Mouse (Mus musculus): Measurements from ENCODE around the gene Lamp5. TPM values are rescaled to one million over a fixed set of nuclear protein-coding genes. Genes with fewer than 3 reads are reported as not detected.

Lamp5 gene
- 5.1 and 5.3 TPM in 2 replicates for polyA plus RNA-seq (2014; fragmentation: Nextera tagmentation; extraction: Ambion mirVana)

DNA sequence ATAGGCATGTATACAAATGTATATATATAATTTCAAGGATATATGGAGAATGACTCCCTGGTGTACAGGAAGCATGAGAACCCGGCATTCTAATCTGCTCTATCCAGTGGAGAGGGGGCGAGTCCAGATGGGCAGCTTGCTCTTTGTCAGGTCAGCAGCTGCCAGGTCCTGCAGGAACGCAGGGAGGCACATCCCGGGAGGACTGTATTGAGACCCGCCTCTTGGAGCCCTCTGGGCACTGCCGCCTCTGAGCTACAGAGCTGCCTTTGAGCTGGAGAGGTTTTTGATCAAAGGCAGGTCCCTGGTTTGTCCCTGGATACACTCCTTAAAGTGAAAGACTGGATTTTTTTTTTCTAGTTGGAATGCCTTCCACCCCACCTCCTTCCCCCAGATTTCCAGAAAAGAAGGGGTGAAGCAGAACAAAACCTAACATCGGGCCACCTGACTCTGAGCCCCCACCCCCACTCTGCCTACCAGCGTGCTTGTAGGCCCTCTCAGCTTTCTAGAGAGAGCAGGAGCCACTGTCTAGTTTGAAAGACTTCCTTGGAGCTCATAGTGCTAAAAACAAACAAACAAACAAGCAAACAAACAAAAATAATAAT, at the start of gene Lamp5:
TSS of gene Lamp5 (plus strand) at position 552 of the 602 bp plus-strand sequence.
- peak within 1 kb of the TSS; percentile 21; the same call in 1 of the 2 replicates for H3K9ac ChIP-seq (ENCODE audit: low read length)
- no peaks in the 10 kb centered on the region for H3K9me3 ChIP-seq (ENCODE audit: control insufficient read depth, low read length)
- H3K27me3 ChIP-seq (ENCODE audit: control insufficient read depth, insufficient read depth, low read length) = no peaks in the 10 kb centered on the region
- WGBS = 1% methylated on average over 8 of the region's 8 CpGs
- H3K27ac ChIP-seq (ENCODE audit: low read depth, low read length) = no peak within 1 kb of the TSS
- peak within 1 kb of the TSS; percentile 13 for H3K4me3 ChIP-seq (ENCODE audit: low read depth, low read length)
- no peaks in the 10 kb centered on the region for H3K36me3 ChIP-seq (ENCODE audit: control insufficient read depth, insufficient read depth, low read length)
- peak within 1 kb of the TSS; percentile 46 for H3K4me2 ChIP-seq
- ATAC-seq (ENCODE audit: low FRiP score) (peak; percentile 82), DNase-seq (ENCODE audit: low spot score, missing footprints) (peak; percentile 89)
- peaks cover 3% of the 10 kb centered on the region; the same call in 1 of the 2 replicates for H3K4me1 ChIP-seq (ENCODE audit: control insufficient read depth, insufficient read depth, low read length)

DNA sequence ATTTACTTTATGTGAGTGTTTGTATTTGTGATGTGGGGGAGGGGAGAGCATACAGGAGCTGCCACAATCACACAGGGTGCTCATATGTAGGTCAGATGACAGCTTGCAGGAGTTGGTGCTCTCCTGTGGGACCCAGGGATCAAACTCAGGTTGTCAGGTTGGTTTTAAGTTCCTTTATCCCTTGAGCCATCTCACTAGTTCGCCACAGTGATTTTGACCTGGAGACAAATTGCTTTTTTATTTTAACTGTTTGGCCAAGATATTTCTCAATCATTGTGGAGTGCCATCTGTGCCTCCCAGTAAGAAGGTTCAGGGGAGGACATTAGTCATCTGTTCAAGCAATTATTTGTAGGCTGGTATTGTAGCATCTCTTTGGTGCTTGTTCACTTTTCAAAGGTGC, 48.2 kb upstream of the Lamp5 start:
- Histone ChIP-seq H3K27ac (ENCODE audit: low read depth, low read length) (no peak overlapping the region), H3K27me3 (ENCODE audit: control insufficient read depth, insufficient read depth, low read length) (no peaks in the 10 kb centered on the region), H3K4me3 (ENCODE audit: low read depth, low read length) (no peak overlapping the region), H3K36me3 (ENCODE audit: control insufficient read depth, insufficient read depth, low read length) (no peaks in the 10 kb centered on the region), H3K9me3 (ENCODE audit: control insufficient read depth, low read length) (no peaks in the 10 kb centered on the region), H3K4me2 (no peak overlapping the region), H3K9ac (ENCODE audit: low read length) (no peak overlapping the region), H3K4me1 (ENCODE audit: control insufficient read depth, insufficient read depth, low read length) (no peaks in the 10 kb centered on the region)
- no peak for DNase-seq (ENCODE audit: low spot score, missing footprints)
- 88% methylated on average over 1 of the region's 1 CpGs for WGBS
- ATAC-seq (ENCODE audit: low FRiP score) = no peak

DNA sequence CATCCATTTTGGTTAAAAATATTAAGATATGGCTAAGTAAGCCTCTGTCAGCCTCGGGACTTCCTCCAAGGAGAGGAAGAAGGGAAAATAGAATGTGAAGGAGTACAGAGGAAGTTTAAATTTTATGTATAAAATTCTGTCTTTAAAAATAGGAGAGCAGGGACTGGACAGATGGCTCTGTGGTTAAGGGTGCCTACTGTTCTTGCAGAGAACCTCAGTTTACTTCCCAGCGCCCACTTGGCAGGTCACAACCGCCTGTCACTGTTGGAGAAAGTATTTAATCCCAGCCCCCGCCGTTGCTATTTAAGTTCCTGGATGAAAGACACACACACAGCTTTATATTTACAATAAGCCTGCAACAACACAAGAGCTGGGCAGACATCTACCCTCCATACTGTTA, 45.8 kb upstream of the Lamp5 start:
- no peaks in the 10 kb centered on the region for H3K4me1 ChIP-seq (ENCODE audit: control insufficient read depth, insufficient read depth, low read length)
- H3K9ac ChIP-seq (ENCODE audit: low read length) = no peak overlapping the region
- DNase-seq (ENCODE audit: low spot score, missing footprints) (no peak), ATAC-seq (ENCODE audit: low FRiP score) (no peak)
- no peaks in the 10 kb centered on the region for H3K27me3 ChIP-seq (ENCODE audit: control insufficient read depth, insufficient read depth, low read length)
- H3K27ac ChIP-seq (ENCODE audit: low read depth, low read length) = no peak overlapping the region
- H3K9me3 ChIP-seq (ENCODE audit: control insufficient read depth, low read length) = no peaks in the 10 kb centered on the region
- WGBS = 95% methylated on average over 5 of the region's 5 CpGs
- no peaks in the 10 kb centered on the region for H3K36me3 ChIP-seq (ENCODE audit: control insufficient read depth, insufficient read depth, low read length)
- no peak overlapping the region for H3K4me3 ChIP-seq (ENCODE audit: low read depth, low read length)
- no peak overlapping the region for H3K4me2 ChIP-seq

DNA sequence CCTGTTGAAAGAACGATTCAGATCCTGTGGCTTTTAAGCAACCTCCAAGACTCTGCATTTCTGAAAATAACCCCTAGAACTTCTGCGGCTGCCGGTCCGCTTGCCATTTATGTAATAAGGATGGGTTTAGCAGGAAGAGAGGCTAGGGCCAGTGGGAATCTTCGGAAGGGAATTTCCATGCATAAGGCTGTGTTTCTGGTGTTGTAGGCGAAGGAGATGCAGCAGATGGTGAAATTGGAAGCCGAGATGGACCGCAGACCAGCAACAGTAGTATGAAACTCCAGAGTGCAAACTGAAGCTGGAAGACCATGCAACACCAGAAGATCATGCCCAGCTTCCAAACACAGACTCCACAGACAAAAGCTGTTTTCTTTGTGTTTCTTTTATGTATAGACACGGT, 39.3 kb upstream of the Lamp5 start:
- H3K36me3 ChIP-seq (ENCODE audit: control insufficient read depth, insufficient read depth, low read length) = no peaks in the 10 kb centered on the region
- H3K4me3 ChIP-seq (ENCODE audit: low read depth, low read length) = no peak overlapping the region
- no peaks in the 10 kb centered on the region for H3K4me1 ChIP-seq (ENCODE audit: control insufficient read depth, insufficient read depth, low read length)
- H3K4me2 ChIP-seq = no peak overlapping the region
- DNase-seq (ENCODE audit: low spot score, missing footprints) (no peak), ATAC-seq (ENCODE audit: low FRiP score) (no peak)
- H3K27ac ChIP-seq (ENCODE audit: low read depth, low read length) = no peak overlapping the region
- H3K9ac ChIP-seq (ENCODE audit: low read length) = no peak overlapping the region
- no peaks in the 10 kb centered on the region for H3K9me3 ChIP-seq (ENCODE audit: control insufficient read depth, low read length)
- WGBS = 95% methylated on average over 9 of the region's 9 CpGs
- H3K27me3 ChIP-seq (ENCODE audit: control insufficient read depth, insufficient read depth, low read length) = no peaks in the 10 kb centered on the region

DNA sequence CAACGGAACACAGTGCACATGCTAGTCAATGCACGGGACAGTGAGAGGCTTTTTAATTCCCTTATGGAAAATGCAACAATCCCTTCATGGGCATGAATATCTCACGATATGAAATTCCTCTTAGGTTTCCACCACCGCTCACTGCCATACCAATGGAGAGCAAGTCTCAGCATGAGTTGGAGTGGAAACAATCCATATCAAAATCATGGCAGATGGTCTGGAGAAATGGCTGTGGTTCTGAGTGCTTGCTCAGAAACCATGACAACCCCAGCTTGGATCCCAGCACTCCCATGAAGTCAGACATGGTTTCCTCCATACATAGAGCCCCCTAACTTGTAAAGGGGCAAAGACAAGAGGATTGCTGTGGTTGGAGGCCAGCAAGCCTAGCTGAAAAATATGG, 3.6 kb upstream of the Lamp5 start:
- ATAC-seq (ENCODE audit: low FRiP score) (no peak), DNase-seq (ENCODE audit: low spot score, missing footprints) (no peak)
- H3K4me3 ChIP-seq (ENCODE audit: low read depth, low read length) = no peak overlapping the region
- H3K9ac ChIP-seq (ENCODE audit: low read length) = no peak overlapping the region
- no peaks in the 10 kb centered on the region for H3K9me3 ChIP-seq (ENCODE audit: control insufficient read depth, low read length)
- whole genome bisulfite sequencing = 91% methylated on average over 4 of the region's 4 CpGs
- H3K4me2 ChIP-seq = no peak overlapping the region
- H3K4me1 ChIP-seq (ENCODE audit: control insufficient read depth, insufficient read depth, low read length) = peaks cover 3% of the 10 kb centered on the region; the same call in 1 of the 2 replicates
- H3K27ac ChIP-seq (ENCODE audit: low read depth, low read length) = no peak overlapping the region
- H3K36me3 ChIP-seq (ENCODE audit: control insufficient read depth, insufficient read depth, low read length) = no peaks in the 10 kb centered on the region
- no peaks in the 10 kb centered on the region for H3K27me3 ChIP-seq (ENCODE audit: control insufficient read depth, insufficient read depth, low read length)

DNA sequence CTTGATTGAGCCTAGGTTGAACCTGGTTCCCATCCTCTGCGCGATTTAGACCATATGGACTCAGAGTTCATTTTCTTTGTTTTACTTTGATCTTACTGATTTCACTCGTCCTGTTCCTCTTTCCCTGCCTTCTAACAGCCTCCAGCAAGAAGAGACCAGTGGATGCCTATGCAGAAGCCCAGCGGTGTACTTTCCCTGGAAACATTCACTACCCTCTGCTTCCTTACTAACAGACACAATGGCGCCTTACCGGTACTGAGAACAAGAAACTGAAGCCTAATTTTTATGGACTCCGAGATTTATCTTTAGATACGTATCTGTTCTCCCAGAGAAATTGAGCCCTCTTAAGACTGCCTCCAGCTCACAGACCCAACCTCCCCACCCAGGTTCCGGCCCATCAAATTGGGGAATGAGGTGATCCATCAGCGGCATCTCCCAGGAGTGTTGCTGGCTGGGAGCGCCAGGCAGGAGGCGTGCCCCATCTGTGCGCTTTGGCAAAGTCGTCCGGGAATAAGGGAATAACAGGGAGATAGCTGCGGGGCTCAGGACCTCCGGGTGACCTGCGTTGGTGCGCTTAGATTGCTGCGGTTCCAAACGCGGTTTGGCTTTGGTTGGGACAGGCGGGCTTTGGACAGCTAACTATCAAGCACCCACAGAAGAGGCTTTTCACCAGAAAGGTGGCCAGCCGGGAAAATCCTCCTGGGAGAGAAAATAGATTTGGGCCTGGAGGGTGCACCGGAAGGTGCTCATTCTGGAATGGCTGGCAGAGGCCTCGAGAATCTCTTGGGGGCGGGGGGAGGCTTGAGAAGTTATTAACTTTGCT, 1.0 kb upstream of the Lamp5 start:
- ATAC-seq (ENCODE audit: low FRiP score) (peak; percentile 49), DNase-seq (ENCODE audit: low spot score, missing footprints) (peak; percentile 90)
- no peaks in the 10 kb centered on the region for H3K9me3 ChIP-seq (ENCODE audit: control insufficient read depth, low read length)
- H3K4me1 ChIP-seq (ENCODE audit: control insufficient read depth, insufficient read depth, low read length) = peaks cover 3% of the 10 kb centered on the region; the same call in 1 of the 2 replicates
- peak overlapping the region; percentile 13 for H3K4me3 ChIP-seq (ENCODE audit: low read depth, low read length)
- peak overlapping the region; percentile 21; the same call in 1 of the 2 replicates for H3K9ac ChIP-seq (ENCODE audit: low read length)
- H3K4me2 ChIP-seq = peak overlapping the region; percentile 46
- H3K27me3 ChIP-seq (ENCODE audit: control insufficient read depth, insufficient read depth, low read length) = no peaks in the 10 kb centered on the region
- 20% methylated on average over 27 of the region's 27 CpGs for WGBS
- no peak overlapping the region for H3K27ac ChIP-seq (ENCODE audit: low read depth, low read length)
- no peaks in the 10 kb centered on the region for H3K36me3 ChIP-seq (ENCODE audit: control insufficient read depth, insufficient read depth, low read length)

DNA sequence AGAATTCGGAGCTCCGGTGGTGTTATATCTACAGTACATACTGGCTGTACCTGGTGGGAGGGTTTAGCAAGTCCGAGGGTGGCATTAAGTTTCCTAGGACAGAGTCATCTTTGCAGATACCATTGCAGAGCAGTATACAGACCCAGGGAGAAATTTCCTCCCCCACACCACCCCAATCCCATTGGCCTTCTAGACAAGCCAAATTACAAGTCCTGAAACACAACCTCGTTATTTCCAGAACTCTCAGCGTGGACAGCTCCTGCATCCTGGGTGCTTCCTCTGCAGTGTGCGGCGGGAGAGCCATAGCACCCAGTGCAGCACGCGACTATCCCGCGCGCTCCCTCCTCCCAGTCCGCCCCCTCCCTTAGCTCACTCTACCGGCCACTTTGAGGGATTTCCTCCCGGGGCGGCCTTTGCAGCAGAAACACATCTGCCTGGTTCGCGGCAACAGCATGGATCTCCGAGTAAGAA, 5.9 kb downstream of the Lamp5 start:
- Histone ChIP-seq H3K27me3 (ENCODE audit: control insufficient read depth, insufficient read depth, low read length) (peaks cover 37% of the 10 kb centered on the region), H3K9me3 (ENCODE audit: control insufficient read depth, low read length) (no peaks in the 10 kb centered on the region), H3K4me3 (ENCODE audit: low read depth, low read length) (peak overlapping the region; percentile 28), H3K9ac (ENCODE audit: low read length) (0 out of 2 replicates have a peak overlapping the region, but pooled peaks have one; percentile 12), H3K4me1 (ENCODE audit: control insufficient read depth, insufficient read depth, low read length) (peaks cover 11% of the 10 kb centered on the region), H3K36me3 (ENCODE audit: control insufficient read depth, insufficient read depth, low read length) (no peaks in the 10 kb centered on the region), H3K27ac (ENCODE audit: low read depth, low read length) (no peak overlapping the region), H3K4me2 (peak overlapping the region; percentile 53)
- 5% methylated on average over 19 of the region's 19 CpGs for WGBS
- DNase-seq (ENCODE audit: low spot score, missing footprints) = peak; percentile 91
- ATAC-seq (ENCODE audit: low FRiP score) = peak; percentile 72

DNA sequence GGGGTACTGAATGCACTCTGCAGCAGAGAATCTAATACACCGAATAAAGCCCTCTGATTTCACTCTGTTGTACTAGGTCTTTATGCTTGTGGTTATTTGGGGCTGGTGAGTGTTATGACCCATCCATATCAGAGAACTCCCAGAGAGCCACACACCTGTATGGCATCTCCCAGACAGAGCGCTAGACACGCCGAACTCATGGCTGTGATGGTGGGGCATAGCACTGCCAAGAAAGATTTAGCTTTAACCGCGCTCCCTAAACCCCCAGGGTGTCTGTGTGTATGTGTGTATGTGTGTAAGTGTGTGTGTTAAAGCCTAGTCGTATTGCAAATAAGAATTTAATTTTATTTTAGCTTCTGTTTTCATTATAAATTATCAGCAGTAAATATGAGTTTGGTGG, 6.4 kb downstream of the Lamp5 start:
- peaks cover 11% of the 10 kb centered on the region for H3K4me1 ChIP-seq (ENCODE audit: control insufficient read depth, insufficient read depth, low read length)
- no peaks in the 10 kb centered on the region for H3K36me3 ChIP-seq (ENCODE audit: control insufficient read depth, insufficient read depth, low read length)
- peaks cover 37% of the 10 kb centered on the region for H3K27me3 ChIP-seq (ENCODE audit: control insufficient read depth, insufficient read depth, low read length)
- 0 out of 2 replicates have a peak overlapping the region, but pooled peaks have one; percentile 12 for H3K9ac ChIP-seq (ENCODE audit: low read length)
- peak; percentile 57; the same call in 1 of the 2 replicates for ATAC-seq (ENCODE audit: low FRiP score)
- H3K4me2 ChIP-seq = peak overlapping the region; percentile 53
- WGBS = 3% methylated on average over 7 of the region's 7 CpGs
- peak; percentile 87 for DNase-seq (ENCODE audit: low spot score, missing footprints)
- peak overlapping the region; percentile 28 for H3K4me3 ChIP-seq (ENCODE audit: low read depth, low read length)
- no peaks in the 10 kb centered on the region for H3K9me3 ChIP-seq (ENCODE audit: control insufficient read depth, low read length)
- no peak overlapping the region for H3K27ac ChIP-seq (ENCODE audit: low read depth, low read length)
